Mouse (Mus musculus) forebrain, embryonic 16.5 days (tissue): ENCODE data around the gene Mtrr. TPM values are rescaled to one million over a fixed set of nuclear protein-coding genes. Genes with fewer than 3 reads are reported as not detected.
"Not testable (repeated sequence)": the region's sequence is repeated elsewhere in the genome, so short reads cannot be mapped to it uniquely, and the experiment has no call there.

Experiments
- ATAC-seq: fragments of 200-750 bp; cut with Nextera tagmentation; 2 replicates; pipeline ENCODE4 v1.8.0; 2017; ENCODE audit warnings: mild to moderate bottlenecking, moderate library complexity
- H3K27ac ChIP-seq: fragments of 300-500 bp; sonication (generic); 2 replicates; pipeline ENCODE4 v1.5.1; 2014; ENCODE audit warnings: low read length, control low read depth
- H3K27me3 ChIP-seq: fragments of 300-500 bp; sonication (generic); replicated peaks from 2 replicates; pipeline ENCODE4 v1.6.1; 2014; ENCODE audit warnings: low read length; ENCODE audit not compliant: control insufficient read depth, insufficient read depth
- H3K36me3 ChIP-seq: fragments of 300-500 bp; sonication (generic); 2 replicates; pipeline ENCODE4 v1.6.1; 2014; ENCODE audit not compliant: control insufficient read depth, insufficient read depth
- H3K4me1 ChIP-seq: fragments of 300-500 bp; sonication (generic); replicated peaks from 2 replicates; pipeline ENCODE4 v1.6.1; 2014; ENCODE audit warnings: low read length; ENCODE audit not compliant: control insufficient read depth, insufficient read depth
- H3K4me2 ChIP-seq: fragments of 300-500 bp; sonication (generic); 2 replicates; pipeline ENCODE4 v1.6.1; 2014; ENCODE audit warnings: mild to moderate bottlenecking, low read length, control low read depth
- H3K4me3 ChIP-seq: fragments of 300-500 bp; sonication (generic); replicated peaks from 2 replicates; pipeline ENCODE4 v1.5.1; 2014; ENCODE audit warnings: mild to moderate bottlenecking, low read length, control low read depth
- H3K9ac ChIP-seq: fragments of 300-500 bp; sonication (generic); replicated peaks from 2 replicates; pipeline ENCODE4 v1.6.1; 2014; ENCODE audit warnings: low read depth, low read length, control low read depth
- H3K9me3 ChIP-seq: fragments of 300-500 bp; sonication (generic); 2 replicates; pipeline ENCODE4 v1.6.1; 2016; ENCODE audit warnings: low read length; ENCODE audit not compliant: control insufficient read depth
- WGBS: fragments of 180-500 bp; shearing (Covaris S2); extraction: QIAGEN DNeasy Blood & Tissue Kit; methylation state at CpG from one replicate; pipeline ENCODE4 v1.1.7; 2014; 5-methylcytosine and 5-hydroxymethylcytosine counted together
- polyA plus RNA-seq: library from polyadenylated mRNA; unstranded; fragments of >200 nt; fragmentation: Nextera tagmentation; extraction: Ambion mirVana; gene quantifications from 2 replicates; pipeline ENCODE4 v1.2.1, GENCODE M21; 2015

Mtrr gene
- polyA plus RNA-seq, 1 experiment from 2014 or later, result 17.3 TPM

DNA sequence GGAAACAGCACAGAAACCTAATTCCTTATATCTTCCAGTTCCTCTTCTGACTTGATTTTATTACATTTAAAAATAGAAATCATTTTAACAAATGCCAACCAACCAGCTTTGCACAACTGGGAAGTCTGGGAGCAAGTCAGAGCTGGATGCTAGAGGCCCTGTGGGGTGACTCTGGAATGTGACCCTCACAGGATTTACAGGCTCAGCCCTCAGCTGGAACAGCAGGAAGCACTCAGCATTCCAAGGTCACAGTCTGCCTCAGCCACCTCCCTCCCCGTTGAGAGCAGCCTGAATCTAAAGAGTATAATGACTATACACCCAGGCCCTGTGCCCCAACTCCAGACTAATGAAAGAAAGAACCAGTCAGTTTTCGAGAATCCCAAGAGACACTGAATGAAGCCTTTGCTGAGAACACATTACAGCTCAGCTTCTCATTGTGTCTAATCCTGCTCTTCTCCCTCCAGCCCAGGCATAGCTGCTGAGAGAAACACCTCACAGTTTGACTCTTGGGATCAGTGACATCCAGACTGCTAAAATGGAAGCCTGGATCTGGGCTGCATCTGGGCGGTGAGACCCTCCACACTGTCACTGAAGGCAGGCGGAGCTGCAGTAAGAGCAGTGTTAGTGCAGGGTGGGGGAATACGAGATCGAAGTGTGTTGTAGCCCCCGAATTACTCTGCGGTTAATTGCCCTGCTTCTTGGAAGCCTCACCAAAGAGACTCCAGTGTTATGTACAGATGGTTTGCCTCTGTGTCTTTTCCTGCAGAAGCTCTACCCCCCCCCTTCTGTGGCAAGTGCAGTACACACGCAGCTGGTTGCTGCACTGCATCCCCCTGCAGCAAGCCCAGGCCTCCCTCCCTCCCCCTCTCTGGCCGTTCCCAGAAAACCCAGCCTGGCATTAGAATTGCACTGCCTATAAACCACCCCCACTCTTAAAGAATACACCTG is 8.7 kb downstream of the Mtrr start:
- 60% methylated on average over 10 of the region's 10 CpGs for WGBS
- H3K27ac ChIP-seq, result no peak overlapping the region
- no peak overlapping the region for H3K4me3 ChIP-seq
- H3K9me3 ChIP-seq, result no peaks in the 10 kb centered on the region
- no peak overlapping the region for H3K4me2 ChIP-seq
- H3K36me3 ChIP-seq, result peaks cover 23% of the 10 kb centered on the region
- no peak overlapping the region for H3K9ac ChIP-seq
- H3K4me1 ChIP-seq, result no peaks in the 10 kb centered on the region
- no peak for ATAC-seq
- H3K27me3 ChIP-seq, result no peaks in the 10 kb centered on the region

GRCm38 (mm10) chr13:68572247-68572646 is 9.7 kb downstream of the Mtrr start:
- Histone ChIP-seq H3K36me3 (peaks cover 21% of the 10 kb centered on the region), H3K4me1 (no peaks in the 10 kb centered on the region)

DNA sequence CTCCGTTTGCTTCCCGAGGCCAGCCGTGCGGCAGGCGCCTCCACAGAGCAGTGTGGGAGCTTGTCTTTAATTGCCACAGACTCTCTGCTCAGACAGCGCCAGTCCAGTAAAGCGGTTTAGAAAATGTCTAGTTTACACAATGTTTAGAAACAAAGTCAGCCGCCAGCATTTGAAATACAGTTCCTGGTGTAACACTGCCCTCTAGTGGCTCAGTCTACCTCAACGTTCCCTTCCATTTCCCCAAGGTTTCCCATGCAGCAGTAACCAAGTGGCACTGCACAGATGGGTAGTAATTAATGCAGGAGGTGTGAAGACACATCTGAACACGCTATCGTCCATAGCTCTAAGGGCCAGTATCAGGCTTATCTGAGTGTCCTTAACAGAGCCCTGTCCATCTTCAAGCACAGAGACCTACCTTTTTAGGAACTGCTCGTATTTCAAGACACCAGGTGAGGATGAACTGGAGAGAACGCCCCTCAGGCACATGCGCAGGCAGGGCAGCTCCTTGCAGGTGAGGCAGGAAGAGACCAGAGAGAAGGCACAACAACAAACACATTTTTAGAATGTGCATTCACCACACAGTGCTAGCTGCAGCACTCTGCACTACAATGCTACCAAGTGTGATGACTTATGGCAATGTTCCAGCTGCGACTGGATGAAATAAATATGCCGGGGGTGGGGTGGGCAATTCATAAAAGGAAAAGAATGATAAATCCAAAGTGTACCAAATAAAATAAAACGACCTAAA is 12.2 kb downstream of the Mtrr start:
- H3K36me3 ChIP-seq, result peaks cover 29% of the 10 kb centered on the region
- H3K9ac ChIP-seq, result no peak overlapping the region
- no peak overlapping the region for H3K27ac ChIP-seq
- no peaks in the 10 kb centered on the region for H3K27me3 ChIP-seq
- H3K9me3 ChIP-seq, result no peaks in the 10 kb centered on the region
- no peak overlapping the region for H3K4me2 ChIP-seq
- 56% methylated on average over 17 of the region's 17 CpGs for WGBS
- H3K4me3 ChIP-seq, result no peak overlapping the region
- H3K4me1 ChIP-seq, result no peaks in the 10 kb centered on the region
- ATAC-seq, result peak; percentile 81

More at GRCm38 (mm10) chr13:68572247-68572646, 9.7 kb downstream of the Mtrr start:
- Histone ChIP-seq H3K4me3 (no peak overlapping the region), H3K27ac (no peak overlapping the region), H3K9me3 (no peaks in the 10 kb centered on the region), H3K27me3 (no peaks in the 10 kb centered on the region), H3K9ac (no peak overlapping the region), H3K4me2 (no peak overlapping the region)
- WGBS, result 97% methylated on average over 19 of the region's 19 CpGs
- no peak for ATAC-seq

DNA sequence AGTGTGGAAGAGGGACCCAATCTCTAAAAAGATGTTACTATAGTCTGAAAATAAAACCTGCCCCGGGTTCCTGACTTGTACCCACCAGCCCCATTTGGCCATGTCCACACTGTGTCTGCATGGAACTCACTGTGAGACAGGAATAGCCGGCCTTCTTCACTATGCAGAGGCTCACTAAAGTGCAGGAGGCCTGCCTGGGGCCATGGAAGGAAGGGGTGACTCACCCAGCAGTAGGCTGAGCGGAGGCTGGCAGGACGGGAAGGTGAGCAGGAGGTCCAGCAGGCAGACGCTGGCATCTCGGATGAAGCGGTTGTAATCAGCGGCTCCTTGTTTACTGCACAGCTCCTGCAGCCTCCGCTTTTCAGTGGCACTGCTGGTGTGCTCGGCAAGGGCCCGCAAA is 13.4 kb downstream of the Mtrr start:
- no peak overlapping the region for H3K4me2 ChIP-seq
- no peak overlapping the region for H3K9ac ChIP-seq
- no peaks in the 10 kb centered on the region for H3K4me1 ChIP-seq
- H3K36me3 ChIP-seq, result peaks cover 34% of the 10 kb centered on the region
- ATAC-seq, result no peak
- WGBS, result 95% methylated on average over 11 of the region's 11 CpGs
- H3K4me3 ChIP-seq, result no peak overlapping the region
- no peaks in the 10 kb centered on the region for H3K9me3 ChIP-seq
- H3K27ac ChIP-seq, result no peak overlapping the region
- H3K27me3 ChIP-seq, result no peaks in the 10 kb centered on the region

GRCm38 (mm10) chr13:68568110-68568509 is 13.8 kb downstream of the Mtrr start:
- WGBS, result 95% methylated on average over 9 of the region's 9 CpGs
- Histone ChIP-seq H3K36me3 (peaks cover 38% of the 10 kb centered on the region), H3K4me3 (no peak overlapping the region), H3K27ac (no peak overlapping the region), H3K4me1 (no peaks in the 10 kb centered on the region), H3K9me3 (no peaks in the 10 kb centered on the region), H3K27me3 (no peaks in the 10 kb centered on the region), H3K9ac (no peak overlapping the region), H3K4me2 (no peak overlapping the region)
- ATAC-seq, result no peak

DNA sequence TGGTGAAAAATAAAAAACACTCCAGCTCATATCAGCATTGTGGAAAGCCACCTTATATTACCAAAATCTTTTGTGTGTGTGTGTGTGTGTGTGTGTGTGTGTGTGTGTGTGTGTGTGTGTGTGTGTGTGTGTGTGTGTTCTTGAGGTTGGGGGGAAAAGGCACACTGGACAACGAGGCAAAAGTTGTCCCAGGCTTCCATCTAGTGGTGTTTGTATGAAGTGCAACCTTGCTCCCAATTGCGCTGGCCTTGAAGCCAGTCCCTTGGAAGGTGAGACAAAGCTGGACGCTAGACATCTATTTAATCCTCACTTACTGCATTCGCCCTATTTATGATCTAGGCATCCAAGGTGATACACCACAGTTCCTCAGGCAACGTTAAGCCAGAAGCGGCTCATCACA is 28.6 kb downstream of the Mtrr start:
- not testable (repeated sequence) for H3K4me2 ChIP-seq, ATAC-seq, H3K4me3 ChIP-seq, H3K9ac ChIP-seq, H3K27ac ChIP-seq, H3K27me3 ChIP-seq, H3K9me3 ChIP-seq, H3K36me3 ChIP-seq, H3K4me1 ChIP-seq
- 21% methylated on average over 4 of the region's 6 CpGs for WGBS

Other genes starting within 250 kb of the Mtrr start
- gene Fastkd3, start 85 bp upstream of the Mtrr start, polyA plus RNA-seq, result 29.7 and 29.8 TPM in 2 replicates
- gene 1700001L19Rik, start 15.3 kb upstream of the Mtrr start, polyA plus RNA-seq, result 3.9 and 5.6 TPM in 2 replicates